Mouse (Mus musculus) stomach, embryonic 15.5 days (tissue): Measurements from ENCODE around the gene Ano10. TPM values are rescaled to one million over a fixed set of nuclear protein-coding genes. Genes with fewer than 3 reads are reported as not detected.
A peak's percentile ranks its signal among the peaks of the same experiment; 100 is the strongest.

Experiments used
- ATAC-seq: fragments of 200-750 bp; cut with Nextera tagmentation; 2 replicates; pipeline ENCODE4 v1.8.0; 2017; ENCODE audit warnings: low read depth, moderate number of reproducible peaks, moderate TSS enrichment; ENCODE audit not compliant: insufficient read depth, low FRiP score
- H3K27ac ChIP-seq: fragments of 300-500 bp; sonication (generic); 2 replicates; pipeline ENCODE4 v1.5.1; 2015; ENCODE audit warnings: mild to moderate bottlenecking, inconsistent platforms
- H3K27me3 ChIP-seq: fragments of 300-500 bp; sonication (generic); replicated peaks from 2 replicates; pipeline ENCODE4 v1.6.1; 2015; ENCODE audit warnings: inconsistent platforms
- H3K36me3 ChIP-seq: fragments of 300-500 bp; sonication (generic); 2 replicates; pipeline ENCODE4 v1.6.1; 2015; ENCODE audit warnings: inconsistent platforms
- H3K4me1 ChIP-seq: fragments of 300-500 bp; sonication (generic); 2 replicates; pipeline ENCODE4 v1.6.1; 2015; ENCODE audit warnings: inconsistent platforms
- H3K4me2 ChIP-seq: fragments of 300-500 bp; sonication (generic); 2 replicates; pipeline ENCODE4 v1.6.1; 2015; ENCODE audit warnings: mild to moderate bottlenecking, inconsistent platforms
- H3K4me3 ChIP-seq: fragments of 300-500 bp; sonication (generic); replicated peaks from 2 replicates; pipeline ENCODE4 v1.5.1; 2015; ENCODE audit warnings: inconsistent platforms
- H3K9ac ChIP-seq: fragments of 300-500 bp; sonication (generic); 2 replicates; pipeline ENCODE4 v1.6.1; 2015; ENCODE audit warnings: inconsistent platforms
- H3K9me3 ChIP-seq: fragments of 300-500 bp; sonication (generic); 2 replicates; pipeline ENCODE4 v1.6.1; 2016; ENCODE audit warnings: inconsistent platforms
- whole genome bisulfite sequencing: fragments of 180-500 bp; shearing (Covaris S2); methylation state at CpG from one replicate; pipeline ENCODE4 v1.1.7; 2015; 5-methylcytosine and 5-hydroxymethylcytosine counted together
- polyA plus RNA-seq: library from polyadenylated mRNA; unstranded; fragments of >200 nt; fragmentation: Nextera tagmentation; extraction: Ambion mirVana; gene quantifications from 2 replicates; pipeline ENCODE4 v1.2.1, GENCODE M21; 2015

The Ano10 gene
- polyA plus RNA-seq, 1 experiment from 2014 or later, result 36.1 TPM

- H3K4me1 ChIP-seq, result no peaks in the 10 kb centered on the region
- H3K9ac ChIP-seq, result no peak overlapping the region
- no peaks in the 10 kb centered on the region for H3K36me3 ChIP-seq
- ATAC-seq, result no peak
- no peak overlapping the region for H3K4me2 ChIP-seq
- WGBS, result 85% methylated on average over 3 of the region's 3 CpGs
- no peak overlapping the region for H3K27ac ChIP-seq
- no peaks in the 10 kb centered on the region for H3K9me3 ChIP-seq
- no peaks in the 10 kb centered on the region for H3K27me3 ChIP-seq
- no peak overlapping the region for H3K4me3 ChIP-seq
Observed at GRCm38 (mm10) chr9:122287526-122287925, 6.7 kb downstream of the Ano10 start.

- Histone ChIP-seq H3K27ac (peak overlapping the region; percentile 26; the same call in 1 of the 2 replicates), H3K36me3 (no peaks in the 10 kb centered on the region), H3K9me3 (no peaks in the 10 kb centered on the region), H3K4me2 (no peak overlapping the region; the same call in 1 of the 2 replicates), H3K4me3 (no peak overlapping the region), H3K4me1 (no peaks in the 10 kb centered on the region), H3K27me3 (no peaks in the 10 kb centered on the region), H3K9ac (no peak overlapping the region)
- 24% methylated on average over 4 of the region's 4 CpGs for WGBS
- 0 out of 2 replicates have a peak, but pooled peaks have one; percentile 25 for ATAC-seq
Observed at GRCm38 (mm10) chr9:122285833-122286310, 8.4 kb downstream of the Ano10 start.

- Histone ChIP-seq H3K4me1 (no peaks in the 10 kb centered on the region), H3K9ac (no peak overlapping the region), H3K9me3 (no peaks in the 10 kb centered on the region), H3K27me3 (no peaks in the 10 kb centered on the region), H3K27ac (peak overlapping the region; percentile 26; the same call in 1 of the 2 replicates), H3K4me3 (no peak overlapping the region), H3K4me2 (no peak overlapping the region), H3K36me3 (no peaks in the 10 kb centered on the region)
- ATAC-seq, result peak; percentile 29; the same call in 1 of the 2 replicates
- 15% methylated on average over 8 of the region's 11 CpGs for WGBS
Observed at GRCm38 (mm10) chr9:122285146-122285832, 8.9 kb downstream of the Ano10 start.

GRCm38 (mm10) chr9:122284696-122285095 is 9.5 kb downstream of the Ano10 start:
- no peak for ATAC-seq
- no peaks in the 10 kb centered on the region for H3K27me3 ChIP-seq
- 36% methylated on average over 2 of the region's 2 CpGs for WGBS

GRCm38 (mm10) chr9:122281004-122281403 is 13.2 kb downstream of the Ano10 start:
- 65% methylated on average over 4 of the region's 4 CpGs for WGBS
- Histone ChIP-seq H3K9ac (no peak overlapping the region), H3K27me3 (no peaks in the 10 kb centered on the region), H3K4me2 (no peak overlapping the region), H3K4me3 (no peak overlapping the region), H3K27ac (no peak overlapping the region), H3K4me1 (no peaks in the 10 kb centered on the region), H3K9me3 (no peaks in the 10 kb centered on the region), H3K36me3 (no peaks in the 10 kb centered on the region)
- ATAC-seq, result no peak

More at GRCm38 (mm10) chr9:122284696-122285095, 9.5 kb downstream of the Ano10 start:
- H3K4me3 ChIP-seq, result no peak overlapping the region
- no peaks in the 10 kb centered on the region for H3K9me3 ChIP-seq
- no peak overlapping the region for H3K27ac ChIP-seq
- no peaks in the 10 kb centered on the region for H3K4me1 ChIP-seq
- H3K36me3 ChIP-seq, result no peaks in the 10 kb centered on the region
- H3K9ac ChIP-seq, result no peak overlapping the region
- H3K4me2 ChIP-seq, result no peak overlapping the region

GRCm38 (mm10) chr9:122276665-122277064 is 17.6 kb downstream of the Ano10 start:
- H3K9me3 ChIP-seq, result no peaks in the 10 kb centered on the region
- WGBS, result 92% methylated on average over 2 of the region's 2 CpGs
- peaks cover 9% of the 10 kb centered on the region; the same call in 1 of the 2 replicates for H3K36me3 ChIP-seq
- H3K27ac ChIP-seq, result no peak overlapping the region
- no peak overlapping the region for H3K9ac ChIP-seq
- H3K4me1 ChIP-seq, result no peaks in the 10 kb centered on the region
- no peak overlapping the region for H3K4me2 ChIP-seq
- no peaks in the 10 kb centered on the region for H3K27me3 ChIP-seq
- no peak for ATAC-seq
- H3K4me3 ChIP-seq, result no peak overlapping the region

- H3K4me1 ChIP-seq, result no peaks in the 10 kb centered on the region
- peaks cover 9% of the 10 kb centered on the region; the same call in 1 of the 2 replicates for H3K36me3 ChIP-seq
- WGBS, result 81% methylated on average over 4 of the region's 4 CpGs
- no peaks in the 10 kb centered on the region for H3K27me3 ChIP-seq
- no peak overlapping the region for H3K9ac ChIP-seq
- ATAC-seq, result no peak
- no peak overlapping the region for H3K4me3 ChIP-seq
- H3K27ac ChIP-seq, result no peak overlapping the region
- H3K4me2 ChIP-seq, result no peak overlapping the region
- no peaks in the 10 kb centered on the region for H3K9me3 ChIP-seq
Observed at GRCm38 (mm10) chr9:122276134-122276533, 18.1 kb downstream of the Ano10 start.

- no peak overlapping the region for H3K4me3 ChIP-seq
- ATAC-seq, result no peak
- H3K36me3 ChIP-seq, result peaks cover 12% of the 10 kb centered on the region; the same call in 1 of the 2 replicates
- no peak overlapping the region for H3K27ac ChIP-seq
- no peak overlapping the region for H3K4me2 ChIP-seq
- WGBS, result 70% methylated on average over 4 of the region's 4 CpGs
- H3K9me3 ChIP-seq, result no peaks in the 10 kb centered on the region
- no peaks in the 10 kb centered on the region for H3K4me1 ChIP-seq
- H3K9ac ChIP-seq, result no peak overlapping the region
- no peaks in the 10 kb centered on the region for H3K27me3 ChIP-seq
Observed at GRCm38 (mm10) chr9:122274346-122274745, 19.9 kb downstream of the Ano10 start.

- H3K36me3 ChIP-seq, result peaks cover 12% of the 10 kb centered on the region; the same call in 1 of the 2 replicates
- H3K27me3 ChIP-seq, result no peaks in the 10 kb centered on the region
- WGBS, result 82% methylated on average over 4 of the region's 4 CpGs
- no peak overlapping the region for H3K27ac ChIP-seq
- no peak overlapping the region for H3K4me2 ChIP-seq
- ATAC-seq, result no peak
- no peak overlapping the region for H3K9ac ChIP-seq
- no peaks in the 10 kb centered on the region for H3K9me3 ChIP-seq
- no peaks in the 10 kb centered on the region for H3K4me1 ChIP-seq
- no peak overlapping the region for H3K4me3 ChIP-seq
Observed at GRCm38 (mm10) chr9:122273879-122274278, 20.3 kb downstream of the Ano10 start.

- H3K4me3 ChIP-seq, result no peak overlapping the region
- no peaks in the 10 kb centered on the region for H3K27me3 ChIP-seq
- peaks cover 12% of the 10 kb centered on the region; the same call in 1 of the 2 replicates for H3K36me3 ChIP-seq
- no peaks in the 10 kb centered on the region for H3K4me1 ChIP-seq
- WGBS, result 69% methylated on average over 4 of the region's 4 CpGs
- no peak overlapping the region for H3K4me2 ChIP-seq
- H3K9ac ChIP-seq, result no peak overlapping the region
- no peaks in the 10 kb centered on the region for H3K9me3 ChIP-seq
- no peak for ATAC-seq
- no peak overlapping the region for H3K27ac ChIP-seq
Observed at GRCm38 (mm10) chr9:122271866-122272265, 22.4 kb downstream of the Ano10 start.

- no peak overlapping the region for H3K27ac ChIP-seq
- 79% methylated on average over 3 of the region's 3 CpGs for WGBS
- no peaks in the 10 kb centered on the region for H3K27me3 ChIP-seq
- no peak overlapping the region for H3K4me3 ChIP-seq
- no peak overlapping the region for H3K4me2 ChIP-seq
- peaks cover 15% of the 10 kb centered on the region; the same call in 1 of the 2 replicates for H3K36me3 ChIP-seq
- no peak for ATAC-seq
- H3K9ac ChIP-seq, result no peak overlapping the region
- no peaks in the 10 kb centered on the region for H3K4me1 ChIP-seq
- H3K9me3 ChIP-seq, result no peaks in the 10 kb centered on the region
Observed at GRCm38 (mm10) chr9:122271318-122271717, 22.9 kb downstream of the Ano10 start.

- Histone ChIP-seq H3K36me3 (peaks cover 15% of the 10 kb centered on the region; the same call in 1 of the 2 replicates), H3K9me3 (no peaks in the 10 kb centered on the region), H3K4me2 (no peak overlapping the region), H3K4me3 (no peak overlapping the region), H3K27me3 (no peaks in the 10 kb centered on the region), H3K4me1 (no peaks in the 10 kb centered on the region), H3K9ac (no peak overlapping the region), H3K27ac (no peak overlapping the region)
- no peak for ATAC-seq
- 84% methylated on average over 10 of the region's 10 CpGs for WGBS
Observed at GRCm38 (mm10) chr9:122270913-122271312, 23.3 kb downstream of the Ano10 start.
